Mouse (Mus musculus) intestine, postnatal 0 days (tissue): ENCODE measurements around the gene Trak1. TPM values are rescaled to one million over a fixed set of nuclear protein-coding genes. Genes with fewer than 3 reads are reported as not detected.

Experiments used
- ATAC-seq: fragments of 200-750 bp; cut with Nextera tagmentation; 2 replicates; pipeline ENCODE4 v1.8.0; 2017; ENCODE audit warnings: mild to moderate bottlenecking, moderate TSS enrichment, moderate library complexity
- H3K27ac ChIP-seq: fragments of 300-500 bp; sonication (generic); 2 replicates; pipeline ENCODE4 v1.5.1; 2014; ENCODE audit warnings: mild to moderate bottlenecking, low read depth, low read length, moderate library complexity
- H3K27me3 ChIP-seq: fragments of 300-500 bp; sonication (generic); replicated peaks from 2 replicates; pipeline ENCODE4 v1.6.1; 2014; ENCODE audit warnings: low read length, mixed read lengths; ENCODE audit not compliant: control insufficient read depth, insufficient read depth
- H3K36me3 ChIP-seq: fragments of 300-500 bp; sonication (generic); 2 replicates; pipeline ENCODE4 v1.6.1; 2014; ENCODE audit warnings: mild to moderate bottlenecking, moderate library complexity; ENCODE audit not compliant: control insufficient read depth, insufficient read depth
- H3K4me1 ChIP-seq: fragments of 300-500 bp; sonication (generic); replicated peaks from 2 replicates; pipeline ENCODE4 v1.6.1; 2014; ENCODE audit warnings: antibody characterized with exemption, low read length, mixed read lengths; ENCODE audit not compliant: control insufficient read depth, insufficient read depth
- H3K4me2 ChIP-seq: fragments of 300-500 bp; sonication (generic); replicated peaks from 2 replicates; pipeline ENCODE4 v1.6.1; 2014; ENCODE audit warnings: low read depth, mild to moderate bottlenecking, moderate library complexity
- H3K4me3 ChIP-seq: fragments of 300-500 bp; sonication (generic); 2 replicates; pipeline ENCODE4 v1.5.1; 2014; ENCODE audit warnings: low read depth, low read length
- H3K9ac ChIP-seq: fragments of 300-500 bp; sonication (generic); 2 replicates; pipeline ENCODE4 v1.6.1; 2014; ENCODE audit warnings: mild to moderate bottlenecking, low read depth, low read length
- H3K9me3 ChIP-seq: fragments of 300-500 bp; sonication (generic); 2 replicates; pipeline ENCODE4 v1.6.1; 2016; ENCODE audit warnings: mixed run types; ENCODE audit not compliant: control insufficient read depth
- CTCF ChIP-seq: sonication (generic); IDR thresholded peaks from 2 replicates; pipeline ENCODE4 v1.5.1; 2016; ENCODE audit warnings: low read depth, mild to moderate bottlenecking, control low read depth, antibody characterized with exemption, moderate library complexity
- WGBS: fragments of 180-500 bp; shearing (Covaris S2); extraction: QIAGEN DNeasy Blood & Tissue Kit; methylation state at CpG from one replicate; pipeline ENCODE4 v1.1.7; 2014; 5-methylcytosine and 5-hydroxymethylcytosine counted together
- polyA plus RNA-seq: library from polyadenylated mRNA; unstranded; fragments of >200 nt; fragmentation: Nextera tagmentation; extraction: Ambion mirVana; gene quantifications from 2 replicates; pipeline ENCODE4 v1.2.1, GENCODE M21; 2015

The Trak1 gene
- polyA plus RNA-seq, 1 experiment from 2014 or later: 16.3 TPM

- ATAC-seq: no peak
- no peak overlapping the region for H3K9ac ChIP-seq
- H3K4me1 ChIP-seq: no peaks in the 10 kb centered on the region; the same call in 1 of the 2 replicates
- no peak overlapping the region; the same call in 1 of the 2 replicates for H3K27ac ChIP-seq
- no peak overlapping the region for H3K4me2 ChIP-seq
- no peak overlapping the region for H3K4me3 ChIP-seq
- H3K9me3 ChIP-seq: no peaks in the 10 kb centered on the region
- TF ChIP-seq CTCF: no peak
- peaks cover 92% of the 10 kb centered on the region for H3K36me3 ChIP-seq
- 94% methylated on average over 3 of the region's 3 CpGs for WGBS
- no peaks in the 10 kb centered on the region for H3K27me3 ChIP-seq
Measured at GRCm38 (mm10) chr9:121454891-121455290, 157.6 kb downstream of the Trak1 start.

- Histone ChIP-seq H3K27ac (peak overlapping the region; percentile 54), H3K4me1 (no peaks in the 10 kb centered on the region; the same call in 1 of the 2 replicates), H3K9ac (no peak overlapping the region), H3K4me3 (no peak overlapping the region), H3K9me3 (no peaks in the 10 kb centered on the region), H3K4me2 (no peak overlapping the region), H3K27me3 (no peaks in the 10 kb centered on the region), H3K36me3 (peaks cover 92% of the 10 kb centered on the region)
- TF ChIP-seq CTCF: no peak
- WGBS: 69% methylated on average over 13 of the region's 13 CpGs
- ATAC-seq: peak; percentile 68
Measured at GRCm38 (mm10) chr9:121456739-121457515, 159.6 kb downstream of the Trak1 start.

GRCm38 (mm10) chr9:121458466-121458865, 161.2 kb downstream of the Trak1 start:
- H3K27ac ChIP-seq: no peak overlapping the region
- 34% methylated on average over 8 of the region's 8 CpGs for WGBS
- H3K9ac ChIP-seq: no peak overlapping the region
- H3K4me1 ChIP-seq: no peaks in the 10 kb centered on the region; the same call in 1 of the 2 replicates
- H3K4me3 ChIP-seq: no peak overlapping the region
- peak; percentile 87 for TF ChIP-seq CTCF
- no peaks in the 10 kb centered on the region for H3K9me3 ChIP-seq
- no peak for ATAC-seq
- H3K4me2 ChIP-seq: no peak overlapping the region
- H3K36me3 ChIP-seq: peaks cover 87% of the 10 kb centered on the region
- no peaks in the 10 kb centered on the region for H3K27me3 ChIP-seq

- Histone ChIP-seq H3K4me2 (no peak overlapping the region), H3K4me1 (no peaks in the 10 kb centered on the region; the same call in 1 of the 2 replicates), H3K36me3 (peaks cover 85% of the 10 kb centered on the region), H3K27ac (no peak overlapping the region), H3K9me3 (no peaks in the 10 kb centered on the region), H3K27me3 (no peaks in the 10 kb centered on the region), H3K9ac (no peak overlapping the region), H3K4me3 (no peak overlapping the region)
- no peak for ATAC-seq
- 59% methylated on average over 2 of the region's 2 CpGs for WGBS
- no peak for TF ChIP-seq CTCF
Measured at GRCm38 (mm10) chr9:121459950-121460349, 162.6 kb downstream of the Trak1 start.

GRCm38 (mm10) chr9:121460527-121460926, 163.2 kb downstream of the Trak1 start:
- no peak overlapping the region for H3K27ac ChIP-seq
- no peaks in the 10 kb centered on the region for H3K27me3 ChIP-seq
- 82% methylated on average over 16 of the region's 16 CpGs for WGBS
- no peak for ATAC-seq
- H3K4me3 ChIP-seq: no peak overlapping the region
- no peak overlapping the region for H3K9ac ChIP-seq
- no peaks in the 10 kb centered on the region for H3K9me3 ChIP-seq
- peaks cover 79% of the 10 kb centered on the region for H3K36me3 ChIP-seq
- no peaks in the 10 kb centered on the region; the same call in 1 of the 2 replicates for H3K4me1 ChIP-seq
- no peak for TF ChIP-seq CTCF
- no peak overlapping the region for H3K4me2 ChIP-seq

DNA sequence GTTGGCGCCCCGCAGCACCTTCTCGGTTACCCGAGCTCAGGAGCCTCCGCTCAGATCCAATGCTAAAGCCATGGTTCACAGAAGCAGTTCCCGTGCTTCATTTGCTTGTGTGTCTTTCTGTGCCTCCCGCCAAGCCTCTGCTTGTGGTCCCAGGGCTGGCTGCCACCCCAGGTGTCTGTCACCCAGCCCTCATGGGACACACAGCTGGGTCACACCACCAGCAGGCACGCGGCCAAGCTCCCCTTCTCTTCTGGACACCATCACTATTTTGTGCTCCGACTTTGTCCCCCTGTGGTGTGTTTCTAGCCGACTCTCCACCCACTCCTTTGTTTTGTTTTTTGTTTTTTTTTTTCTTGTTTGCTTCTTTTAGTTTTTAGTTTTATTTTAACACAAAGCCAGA, 170.2 kb downstream of the Trak1 start:
- Histone ChIP-seq H3K4me3 (no peak overlapping the region), H3K4me1 (no peaks in the 10 kb centered on the region), H3K4me2 (no peak overlapping the region), H3K9ac (no peak overlapping the region), H3K27me3 (no peaks in the 10 kb centered on the region), H3K27ac (peak overlapping the region; percentile 7), H3K9me3 (no peaks in the 10 kb centered on the region), H3K36me3 (peaks cover 79% of the 10 kb centered on the region)
- WGBS: 85% methylated on average over 11 of the region's 11 CpGs
- TF ChIP-seq CTCF: no peak
- no peak for ATAC-seq
